Mouse (Mus musculus) thymus, postnatal 0 days (tissue): ENCODE results near the gene Arhgap9. TPM values are rescaled to one million over a fixed set of nuclear protein-coding genes. Genes with fewer than 3 reads are reported as not detected.
"Not testable (repeated sequence)": the region's sequence is repeated elsewhere in the genome, so short reads cannot be mapped to it uniquely, and the experiment has no call there.

Source experiments
- DNase-seq: peaks from one replicate; pipeline ENCODE4 v3.0.0-alpha.2; 2015; ENCODE audit warnings: low spot score
- polyA plus RNA-seq: library from polyadenylated mRNA; unstranded; fragments of >200 nt; fragmentation: Nextera tagmentation; extraction: Ambion mirVana; gene quantifications from 2 replicates; pipeline ENCODE4 v1.2.1, GENCODE M21; 2015

Arhgap9 gene
- polyA plus RNA-seq, 1 experiment from 2014 or later, result 127 TPM

DNA sequence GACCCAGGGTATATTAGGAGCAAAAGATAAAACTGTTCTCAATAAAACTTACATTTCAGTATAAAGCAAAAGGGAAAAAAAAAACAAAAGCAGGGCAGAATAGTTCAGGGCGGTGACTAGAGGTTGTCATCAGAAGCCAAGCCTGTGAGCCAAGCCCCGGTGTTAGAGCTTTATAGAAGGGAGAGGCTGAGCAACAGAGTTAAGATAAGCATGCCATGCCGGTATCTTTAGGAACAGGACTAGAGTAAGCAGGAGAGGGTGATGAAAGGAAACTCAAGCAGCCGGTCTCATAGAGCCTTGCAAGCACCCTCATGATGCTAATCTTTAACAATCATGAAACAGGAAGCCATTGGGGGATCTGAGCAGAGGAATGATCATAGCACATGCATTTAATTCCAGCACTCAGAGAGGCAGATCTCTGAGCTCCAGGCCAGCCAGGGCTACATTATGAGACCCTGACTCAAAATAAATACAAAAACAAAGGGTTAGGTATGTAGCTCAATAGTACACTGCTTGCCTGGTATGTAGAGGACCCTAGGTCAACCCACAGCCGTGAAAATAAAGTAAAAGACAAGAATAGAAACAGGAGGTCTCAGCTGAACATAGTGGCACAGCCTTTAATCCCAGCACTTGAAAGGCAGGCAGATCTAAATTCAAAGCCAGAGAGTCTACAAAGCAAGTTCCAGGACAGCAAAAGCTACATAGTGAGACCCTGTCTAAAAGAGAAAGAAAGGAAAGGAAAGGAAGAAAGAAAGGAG, 29.7 kb upstream of the Arhgap9 start:
- peak; percentile 23 for DNase-seq

DNA sequence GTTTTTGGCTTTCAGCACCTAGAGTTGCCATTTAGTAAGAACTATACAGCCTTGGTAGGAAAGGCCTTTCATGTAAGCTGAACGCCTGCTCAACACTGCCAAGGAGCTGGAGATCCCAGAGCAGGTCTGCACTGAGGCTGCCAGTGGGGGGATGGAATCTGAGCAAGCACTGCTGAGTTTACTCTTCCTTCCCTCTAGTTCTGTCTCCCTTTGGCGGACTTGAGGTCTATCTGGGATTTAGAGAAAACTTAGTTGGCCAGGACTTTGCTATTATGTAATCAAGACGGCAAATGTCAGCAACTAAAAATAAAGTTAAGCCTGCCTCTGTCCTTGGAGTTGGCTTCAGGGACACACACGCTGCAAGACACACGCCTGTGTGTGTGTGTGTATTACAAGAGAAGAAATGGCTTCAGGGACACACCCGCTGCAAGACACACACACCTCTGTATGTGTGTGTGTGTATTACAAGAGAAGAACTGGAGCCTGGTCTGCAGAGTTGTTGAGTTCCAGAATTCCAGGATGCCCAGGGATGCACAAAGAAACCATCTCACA, 28.7 kb upstream of the Arhgap9 start:
- DNase-seq, result no peak

DNA sequence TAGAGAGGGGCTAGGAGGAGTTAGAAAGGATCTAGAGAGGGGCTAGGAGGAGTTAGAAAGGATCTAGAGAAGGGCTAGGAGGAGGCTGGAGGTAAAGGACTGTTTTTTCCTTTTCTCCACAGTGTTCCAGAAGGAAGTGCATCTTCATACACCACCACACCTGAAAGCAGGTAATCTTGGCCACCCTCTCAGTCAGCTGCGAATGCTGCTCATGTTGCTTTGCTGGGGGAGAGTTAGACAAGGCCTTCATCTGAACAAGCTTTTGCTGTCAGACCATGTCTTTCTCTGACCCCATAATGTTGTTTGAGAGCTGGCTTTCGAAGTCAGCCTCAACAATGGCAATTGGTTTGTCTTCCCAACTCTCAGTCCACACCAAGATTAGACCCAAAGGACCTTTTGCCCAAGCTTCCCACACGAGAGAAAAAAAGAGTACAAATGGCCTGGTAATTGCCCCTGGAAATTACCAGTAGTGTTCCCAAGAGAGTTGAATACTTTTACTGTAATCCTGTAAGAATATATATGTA, 28.1 kb upstream of the Arhgap9 start:
- no peak for DNase-seq

DNA sequence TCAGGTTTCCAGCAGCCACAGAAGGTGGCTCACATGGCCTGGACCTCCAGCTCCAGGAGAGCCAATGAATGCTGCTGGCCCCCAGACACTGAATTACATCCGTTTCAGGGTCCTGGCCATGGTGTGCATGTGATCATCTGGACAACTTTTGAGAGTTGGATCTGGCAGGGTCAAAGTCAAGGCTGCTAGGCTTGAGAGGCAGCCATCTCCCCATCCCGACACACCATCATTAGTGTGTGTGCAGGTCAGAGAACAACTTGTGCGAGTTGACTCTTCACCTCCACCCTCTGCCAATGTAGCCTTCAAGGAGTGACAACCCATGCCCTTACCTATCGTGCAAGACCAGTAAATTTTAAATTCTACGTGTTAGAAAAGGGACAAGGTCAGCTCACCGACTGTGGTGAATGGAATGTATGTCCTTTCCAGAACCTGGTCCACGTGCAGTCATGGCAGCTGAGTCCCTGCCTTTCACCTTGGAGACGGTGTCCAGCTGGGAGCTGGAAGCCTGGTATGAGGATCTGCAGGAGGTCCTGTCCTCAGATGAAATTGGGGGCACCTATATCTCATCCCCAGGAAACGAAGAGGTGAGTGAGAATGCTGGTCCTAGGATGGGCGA, 26.8 kb upstream of the Arhgap9 start:
- no peak for DNase-seq

DNA sequence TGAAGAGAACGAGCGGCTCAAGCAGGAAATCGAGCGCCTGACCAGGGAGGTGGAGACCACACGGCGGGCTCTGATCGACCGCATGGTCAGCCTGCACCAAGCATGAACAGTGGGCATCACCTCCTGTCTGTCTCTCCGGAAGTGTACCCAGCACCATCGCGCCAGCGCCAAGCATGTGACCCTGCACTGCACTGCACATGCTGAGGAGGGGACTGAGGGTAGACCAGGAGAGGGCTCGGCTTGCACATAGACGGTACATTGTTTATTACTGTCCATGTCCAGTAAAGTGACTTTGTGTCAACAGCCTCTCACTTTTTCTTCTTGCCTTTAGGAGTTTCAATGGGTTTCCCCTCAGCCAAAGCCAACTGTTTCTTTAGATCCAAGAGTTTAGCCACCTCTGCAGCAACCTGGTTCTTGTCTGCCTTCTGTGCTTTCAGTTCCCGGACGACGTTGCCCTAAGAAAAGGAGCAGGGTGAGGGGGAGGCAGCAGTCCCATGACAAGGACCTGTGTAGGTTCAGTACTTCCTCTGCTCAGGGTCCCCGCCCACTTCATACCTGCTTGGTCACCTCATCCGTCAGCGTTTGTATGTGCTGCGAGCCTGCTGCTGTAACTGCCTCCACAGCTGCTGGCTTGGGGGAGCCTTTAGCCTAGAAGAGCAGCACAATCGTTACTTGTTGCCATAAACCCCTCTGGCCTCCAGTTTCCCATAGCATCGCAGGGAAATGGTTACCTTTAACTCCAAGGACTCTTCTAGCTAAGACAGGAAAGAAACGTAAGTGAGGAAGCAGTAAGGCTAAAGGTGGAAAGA, 25.6 kb upstream of the Arhgap9 start:
- DNase-seq, result no peak

DNA sequence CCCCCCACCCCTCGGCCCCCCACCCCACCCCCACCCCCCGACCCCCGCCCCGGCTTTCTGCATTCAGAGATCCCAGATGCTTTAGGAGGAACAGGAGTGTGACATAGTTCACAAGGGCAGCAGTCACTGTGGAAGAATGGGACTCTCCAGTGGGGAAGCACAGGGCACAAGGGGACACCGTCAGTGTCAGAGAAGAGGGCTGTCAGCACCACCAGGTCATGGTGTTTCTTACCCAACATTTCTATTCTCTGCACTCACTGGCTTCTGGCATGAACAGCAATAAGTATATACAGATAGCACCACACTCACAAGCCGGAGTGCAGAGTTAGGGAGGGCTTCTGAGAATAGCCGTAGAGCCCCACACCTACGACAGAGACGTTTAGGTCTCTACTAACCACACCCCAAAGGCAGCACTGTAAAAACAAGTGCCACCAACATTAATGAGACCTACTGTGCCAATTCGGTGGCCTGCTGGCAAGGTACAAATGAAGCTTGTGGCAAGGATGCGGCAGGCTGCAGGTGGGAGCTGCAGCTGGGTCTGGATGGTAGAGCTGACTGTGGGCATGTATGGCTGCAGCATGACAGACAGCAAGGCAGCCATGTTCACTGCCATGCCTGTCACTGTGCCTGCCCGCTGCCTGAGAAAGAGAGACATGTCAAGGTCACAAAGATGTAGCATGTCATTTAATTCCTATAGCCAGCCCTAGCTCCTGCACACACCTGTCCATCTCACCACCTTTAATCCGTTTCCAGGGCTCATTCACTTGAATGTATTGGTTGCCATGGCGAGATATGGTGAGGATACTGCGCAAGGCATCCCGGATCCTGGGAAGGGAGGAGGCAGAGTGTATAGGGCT, 24.5 kb upstream of the Arhgap9 start:
- DNase-seq, result no peak

DNA sequence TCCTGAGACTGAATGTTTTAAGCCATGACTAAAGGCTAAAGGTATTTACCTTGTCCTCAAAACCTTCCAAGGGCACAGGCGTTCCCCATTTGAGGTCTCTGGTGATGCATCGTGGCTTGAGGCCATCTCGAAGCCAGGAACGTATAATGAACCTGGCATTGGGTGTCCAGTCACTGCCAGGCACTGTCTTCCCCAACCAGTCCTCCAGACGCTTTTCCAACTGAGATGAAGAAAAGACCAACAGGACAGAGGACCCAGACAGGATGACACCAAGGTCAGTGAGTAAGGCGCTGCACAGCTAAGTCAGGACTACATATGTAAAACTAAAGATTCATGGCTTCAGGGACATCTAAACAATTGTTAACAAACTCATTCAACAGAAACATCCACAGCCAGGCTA, 21.4 kb upstream of the Arhgap9 start:
- DNase-seq, result no peak

DNA sequence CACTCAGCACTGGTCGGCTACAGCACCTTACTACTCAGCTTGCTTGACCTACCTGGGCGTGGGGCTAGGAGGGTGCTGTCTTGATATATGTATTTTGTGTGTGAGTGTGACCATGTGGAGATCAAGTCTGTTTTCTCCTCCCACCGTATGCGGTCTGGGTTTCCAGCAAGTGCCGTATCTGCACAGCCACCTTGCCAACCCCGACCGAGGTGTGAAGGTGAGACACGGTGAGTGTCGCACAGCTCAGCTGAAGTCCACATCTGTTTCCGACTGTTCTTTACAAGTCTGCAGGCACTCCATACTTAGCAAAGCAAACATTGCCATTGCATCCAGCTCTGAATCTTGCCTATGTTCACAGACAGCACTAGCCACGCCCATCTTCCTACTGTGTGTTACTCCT, 18.6 kb upstream of the Arhgap9 start:
- no peak for DNase-seq

DNA sequence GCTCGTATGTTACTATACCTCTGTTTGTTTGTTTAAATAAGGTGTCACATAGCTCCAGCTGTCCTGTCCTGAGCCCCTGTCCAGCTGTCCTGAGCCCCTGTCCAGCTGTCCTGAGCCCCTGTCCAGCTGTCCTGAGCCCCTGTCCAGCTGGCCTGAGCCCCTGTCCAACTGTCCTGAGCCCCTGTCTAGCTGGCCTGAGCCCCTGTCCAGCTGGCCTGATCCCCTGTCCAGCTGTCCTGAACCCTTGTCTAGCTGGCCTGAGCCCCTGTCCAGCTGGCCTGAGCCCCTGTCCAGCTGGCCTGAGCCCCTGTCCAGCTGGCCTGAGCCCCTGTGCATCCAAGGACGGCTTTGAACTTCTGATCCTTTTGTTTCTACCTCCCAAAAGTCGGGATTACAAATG, 12.6 kb upstream of the Arhgap9 start:
- DNase-seq, result not testable (repeated sequence)

DNA sequence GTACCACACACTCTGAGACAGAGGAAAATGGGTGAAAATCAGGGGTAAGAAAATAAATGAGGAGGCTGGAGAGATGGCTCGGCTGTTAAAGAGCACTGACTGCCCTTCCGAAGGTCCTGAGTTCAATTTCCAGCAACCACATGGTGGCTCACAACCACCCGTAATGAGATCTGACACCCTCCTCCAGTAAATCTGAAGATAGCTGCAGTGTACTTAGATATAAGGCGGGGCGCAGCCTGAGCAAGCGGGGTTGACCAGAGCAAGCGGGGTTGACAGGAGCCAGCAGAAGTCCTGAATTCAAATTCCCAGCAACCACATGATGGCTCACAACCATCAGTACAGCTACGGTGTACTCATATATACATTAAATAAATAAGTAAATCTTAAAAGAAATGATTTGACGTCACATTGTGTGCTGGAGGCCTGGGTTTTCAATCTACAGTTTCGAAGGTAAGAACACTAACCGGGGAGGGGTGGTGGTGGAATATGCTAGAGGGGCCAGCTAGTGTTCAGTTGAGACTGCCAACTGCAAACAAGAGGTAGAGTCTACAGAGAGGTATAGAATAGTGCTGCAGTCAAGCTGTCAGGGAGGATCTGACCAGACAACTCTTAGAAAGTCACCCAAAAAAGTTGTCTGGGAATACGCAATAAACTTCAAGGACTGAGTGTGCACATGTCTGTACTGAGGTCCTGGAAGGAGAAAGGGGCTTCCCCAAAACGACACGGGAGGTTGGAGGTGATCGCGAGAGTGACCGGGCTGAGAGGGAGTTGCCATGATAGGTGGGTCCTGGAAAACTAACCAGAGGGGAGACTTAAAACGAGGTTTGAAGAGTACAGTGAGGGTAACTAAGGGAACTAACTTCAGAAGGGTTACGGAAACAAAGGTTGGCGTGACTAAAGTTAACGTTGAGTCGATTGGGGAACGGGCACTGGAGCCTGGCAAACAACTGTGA, 11.0 kb upstream of the Arhgap9 start:
- peak; percentile 47 for DNase-seq

DNA sequence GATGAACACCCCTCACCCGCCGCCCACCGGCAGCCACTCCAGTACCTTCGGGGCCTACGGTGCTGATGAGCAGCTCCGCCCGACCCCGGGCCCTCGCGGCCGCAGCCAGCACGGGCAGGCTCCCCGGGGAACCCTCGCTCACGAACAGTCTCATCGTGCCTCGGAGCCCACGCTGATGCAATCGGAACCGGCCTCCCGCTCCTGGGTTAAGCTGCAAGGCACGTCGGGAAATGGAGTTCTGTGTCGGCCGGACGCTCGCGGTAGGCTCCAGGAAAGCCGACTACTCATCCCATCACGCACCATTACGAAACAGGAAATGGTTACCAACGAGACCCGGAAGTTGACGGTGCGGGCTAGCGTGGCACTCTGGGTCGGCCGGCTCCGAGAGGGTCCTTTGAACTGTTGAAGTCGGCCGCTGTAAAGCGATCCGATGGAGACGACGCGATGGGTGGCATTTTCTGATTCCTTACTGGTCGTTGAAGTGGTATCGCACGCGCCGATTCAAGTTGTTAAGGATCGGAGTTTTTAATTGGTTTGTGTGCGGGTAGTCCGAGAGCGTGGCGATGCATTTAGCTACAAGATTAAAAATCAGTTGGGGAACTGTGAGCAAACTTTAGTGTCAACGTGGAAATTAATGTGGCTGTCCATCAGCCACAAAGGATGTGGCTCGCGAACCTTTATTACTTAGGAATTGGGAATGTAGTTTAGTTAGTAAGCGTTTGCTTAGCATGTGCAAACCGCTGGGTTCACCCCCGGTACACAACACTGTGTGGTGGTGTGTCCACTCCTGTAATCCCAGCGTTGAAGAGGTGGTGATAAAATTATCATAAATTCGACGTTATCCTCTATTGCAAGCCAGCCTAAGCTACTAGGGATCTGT, 10.0 kb upstream of the Arhgap9 start, which contains the start of gene Mars:
TSS of gene Mars (minus strand) at position 311 of the 880 bp plus-strand sequence.
- DNase-seq, result peak; percentile 95

DNA sequence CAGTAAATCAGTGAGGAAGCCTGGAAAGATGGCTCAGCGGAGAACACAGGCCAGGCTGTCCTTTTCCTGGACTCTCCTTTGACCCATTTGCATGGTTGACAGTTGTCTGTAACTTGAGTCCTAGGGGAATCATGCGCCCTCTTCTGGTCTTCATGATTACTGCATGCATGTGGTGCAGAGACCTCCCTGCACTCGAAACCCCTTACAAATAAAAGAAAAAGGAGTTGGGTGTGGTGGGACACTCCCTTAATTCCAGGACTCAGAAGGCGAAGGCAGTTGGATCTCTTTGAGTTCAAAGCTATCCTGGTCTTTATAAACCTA, 9.4 kb upstream of the Arhgap9 start:
- DNase-seq, result peak; percentile 88

DNA sequence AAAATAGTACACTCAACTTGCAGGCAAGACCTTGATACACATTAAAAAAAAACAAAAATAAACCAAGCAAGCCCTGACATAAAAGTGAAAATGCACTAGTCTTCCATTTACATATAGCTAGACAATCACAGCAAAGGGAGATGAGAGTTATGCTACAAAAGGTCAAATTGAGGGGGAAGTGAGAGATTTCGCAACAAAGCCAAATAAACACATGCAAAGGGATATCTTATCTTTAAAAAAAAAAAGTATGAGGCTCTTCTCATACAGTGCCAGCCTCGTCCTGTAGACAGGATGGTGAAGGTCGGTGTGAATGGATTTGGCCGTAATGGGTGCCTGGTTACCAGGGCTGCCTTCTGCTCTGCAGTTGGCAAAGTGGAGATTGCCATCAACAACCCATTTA, 8.9 kb upstream of the Arhgap9 start:
- DNase-seq, result no peak

DNA sequence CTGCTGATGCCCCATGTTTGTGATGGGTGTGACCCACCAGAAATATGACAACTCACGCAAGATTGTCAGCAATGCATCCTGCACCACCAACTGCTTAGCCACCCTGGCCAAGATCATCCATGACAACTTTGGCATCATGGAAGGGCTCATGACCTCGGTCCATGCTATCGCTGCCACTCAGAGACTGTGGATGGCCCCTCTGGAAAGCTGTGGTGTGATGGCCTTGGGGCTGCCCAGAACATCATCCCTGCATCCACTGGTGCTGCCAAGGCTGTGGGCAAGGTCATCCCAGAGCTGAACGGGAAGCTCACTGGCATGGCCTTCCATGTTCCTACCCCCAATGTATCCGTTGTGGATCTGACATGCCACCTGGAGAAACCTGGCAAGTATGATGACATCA, 8.2 kb upstream of the Arhgap9 start:
- DNase-seq, result not testable (repeated sequence)

DNA sequence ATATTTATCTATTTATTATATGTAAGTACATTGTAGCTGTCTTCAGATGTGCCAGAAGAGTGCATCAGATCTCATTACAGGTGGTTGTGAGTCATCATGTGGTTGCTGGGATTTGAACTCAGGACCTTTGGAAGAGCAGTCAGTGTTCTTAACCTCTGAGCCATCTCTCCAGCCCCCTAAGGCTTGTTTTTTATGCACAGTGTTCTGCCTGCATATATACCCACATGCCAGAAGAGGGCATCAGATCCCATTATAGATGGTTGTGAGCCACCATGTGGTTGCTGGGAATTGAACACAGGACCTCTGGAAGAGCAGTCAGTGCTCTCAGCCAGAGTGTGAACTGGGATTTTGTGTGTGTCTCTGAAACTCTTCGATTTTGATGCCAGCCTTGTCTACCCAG, 6.8 kb upstream of the Arhgap9 start:
- DNase-seq, result not testable (repeated sequence)

DNA sequence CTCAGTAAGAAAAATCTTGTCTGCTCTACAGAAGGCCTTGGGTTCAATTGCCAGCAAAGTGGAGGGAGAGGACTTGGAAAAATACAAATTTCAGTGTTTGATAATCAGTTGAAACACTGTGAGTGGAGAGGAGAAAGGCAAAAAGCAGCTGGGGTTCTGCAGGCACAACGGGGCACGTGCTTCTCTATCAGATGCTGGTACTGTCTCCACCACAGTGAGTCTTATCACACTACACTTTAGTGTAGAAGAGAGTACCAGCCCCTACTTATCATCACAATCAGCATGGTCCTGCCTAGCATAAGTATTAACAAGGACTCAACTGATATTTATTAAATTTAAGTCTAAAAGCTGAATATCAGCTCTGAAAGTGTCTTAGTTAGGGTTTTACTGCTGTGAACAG, 4.5 kb upstream of the Arhgap9 start:
- DNase-seq, result no peak

DNA sequence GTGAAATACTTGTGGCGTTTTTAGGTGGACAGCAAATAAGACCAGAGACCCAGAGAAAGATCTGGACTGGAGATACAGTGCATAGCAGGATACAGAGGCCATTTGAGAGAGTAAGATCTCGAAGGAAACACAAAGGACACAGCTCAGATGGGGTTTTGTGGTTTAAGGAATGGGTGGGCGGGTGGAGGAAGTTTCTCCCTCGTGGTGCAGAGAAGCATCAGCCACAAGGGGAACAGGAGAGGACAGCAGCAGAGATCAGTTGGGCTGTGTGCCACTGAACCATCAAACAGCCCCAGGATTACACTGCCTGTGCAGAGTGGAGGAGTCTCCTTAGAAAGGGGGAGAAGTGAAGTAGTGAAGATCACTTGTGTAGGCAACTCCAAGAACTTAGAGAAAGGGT, 3.8 kb upstream of the Arhgap9 start:
- DNase-seq, result no peak

DNA sequence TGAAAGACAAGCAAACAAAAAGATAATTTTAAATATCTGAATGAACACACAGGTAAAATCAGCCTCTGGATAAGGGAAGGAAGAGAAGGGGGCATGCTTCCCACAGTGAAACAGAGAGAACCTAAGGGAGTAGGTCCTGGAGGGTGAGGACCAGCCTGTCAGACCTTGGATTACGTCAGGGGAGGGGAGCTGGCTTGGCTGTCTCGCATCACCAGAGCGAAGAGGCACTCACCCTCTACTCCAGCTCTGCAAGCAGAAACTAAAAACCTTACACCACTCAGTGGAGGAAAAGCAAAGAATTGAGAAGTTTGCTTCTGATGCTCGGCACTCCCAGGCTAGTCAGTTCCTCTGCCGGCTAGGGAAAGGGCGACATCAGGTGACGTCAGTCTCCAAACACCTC, 1.8 kb upstream of the Arhgap9 start:
- no peak for DNase-seq

DNA sequence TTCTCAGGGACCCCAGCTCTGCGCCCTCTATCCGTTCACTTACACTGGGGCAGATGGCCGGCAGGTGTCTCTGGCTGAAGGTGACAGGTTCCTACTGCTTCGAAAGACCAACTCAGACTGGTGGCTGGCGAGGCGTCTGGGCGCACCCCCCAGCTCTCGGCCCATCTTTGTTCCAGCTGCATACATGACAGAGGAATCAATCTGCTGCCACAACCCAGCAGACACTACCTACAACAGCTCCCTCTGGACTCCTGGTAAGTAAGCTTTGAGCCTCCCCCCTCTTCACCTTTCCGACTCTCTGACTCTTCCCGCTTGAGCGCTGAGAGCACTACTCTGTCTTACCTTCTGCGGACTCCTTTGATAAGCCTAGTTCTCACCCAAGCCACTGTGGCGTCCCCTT, 414 bp downstream of the Arhgap9 start:
- no peak for DNase-seq
